Mouse (Mus musculus) CH12.LX (cell line): ENCODE measurements around the gene P4hb.

Source experiments
- BHLHE40 ChIP-seq: IDR thresholded peaks from 2 replicates; pipeline ENCODE4 v1.6.1; 2011; ENCODE audit warnings: mild to moderate bottlenecking, low read depth, low read length, improper control_type of control experiment
- CTCF ChIP-seq, 2 experiments: IDR thresholded peaks in 1 of 2; conservative IDR thresholded peaks in 1 of 2; 2 replicates each; pipeline ENCODE4 v1.5.1; 2011 to 2012; ENCODE audit warnings: low read depth in 2 of 2, low read length in 2 of 2, improper control_type of control experiment in 1 of 2, inconsistent platforms in 1 of 2, mild to moderate bottlenecking in 1 of 2, moderate library complexity in 1 of 2
- E2F4 ChIP-seq: IDR thresholded peaks from 2 replicates; pipeline ENCODE4 v1.6.1; 2011; ENCODE audit warnings: low read depth, low read length, improper control_type of control experiment; ENCODE audit not compliant: insufficient replicate concordance
- ELF1 ChIP-seq: IDR thresholded peaks from 2 replicates; pipeline ENCODE4 v1.6.1; 2014; ENCODE audit warnings: low read depth, mild to moderate bottlenecking, inconsistent platforms, low read length, improper control_type of control experiment
- ETS1 ChIP-seq: conservative IDR thresholded peaks from 2 replicates; pipeline ENCODE4 v1.6.1; 2012; ENCODE audit warnings: low read depth, mild to moderate bottlenecking, inconsistent platforms, low read length, improper control_type of control experiment, moderate library complexity
- JUN ChIP-seq: IDR thresholded peaks from 2 replicates; pipeline ENCODE4 v1.6.1; 2011; ENCODE audit warnings: low read depth, mild to moderate bottlenecking, low read length, improper control_type of control experiment, moderate library complexity; ENCODE audit not compliant: insufficient read depth
- MAFK ChIP-seq: IDR thresholded peaks from 2 replicates; pipeline ENCODE4 v1.6.1; 2011; ENCODE audit warnings: low read length, improper control_type of control experiment; ENCODE audit not compliant: insufficient replicate concordance
- NRF1 ChIP-seq: IDR thresholded peaks from 2 replicates; pipeline ENCODE4 v1.6.1; 2014; ENCODE audit warnings: low read depth, mild to moderate bottlenecking, inconsistent platforms, low read length, improper control_type of control experiment, moderate library complexity
- POLR2A ChIP-seq: IDR thresholded peaks from 2 replicates; pipeline ENCODE4 v1.6.1; 2011; ENCODE audit warnings: low read depth, mild to moderate bottlenecking, improper control_type of control experiment, low read length
- RCOR1 ChIP-seq: conservative IDR thresholded peaks from 2 replicates; pipeline ENCODE4 v1.6.1; 2012; ENCODE audit warnings: low read depth, mild to moderate bottlenecking, inconsistent platforms, low read length, improper control_type of control experiment
- SIN3A ChIP-seq: IDR thresholded peaks from 2 replicates; pipeline ENCODE4 v1.6.1; 2012; ENCODE audit warnings: low read length, improper control_type of control experiment, inconsistent platforms
- TCF12 ChIP-seq: IDR thresholded peaks from 2 replicates; pipeline ENCODE4 v1.6.1; 2014; ENCODE audit warnings: low read depth, mild to moderate bottlenecking, inconsistent platforms, low read length, improper control_type of control experiment
- ZKSCAN1 ChIP-seq: IDR thresholded peaks from 2 replicates; pipeline ENCODE4 v1.6.1; 2012; ENCODE audit warnings: low read depth, inconsistent platforms, low read length, improper control_type of control experiment, borderline replicate concordance

DNA sequence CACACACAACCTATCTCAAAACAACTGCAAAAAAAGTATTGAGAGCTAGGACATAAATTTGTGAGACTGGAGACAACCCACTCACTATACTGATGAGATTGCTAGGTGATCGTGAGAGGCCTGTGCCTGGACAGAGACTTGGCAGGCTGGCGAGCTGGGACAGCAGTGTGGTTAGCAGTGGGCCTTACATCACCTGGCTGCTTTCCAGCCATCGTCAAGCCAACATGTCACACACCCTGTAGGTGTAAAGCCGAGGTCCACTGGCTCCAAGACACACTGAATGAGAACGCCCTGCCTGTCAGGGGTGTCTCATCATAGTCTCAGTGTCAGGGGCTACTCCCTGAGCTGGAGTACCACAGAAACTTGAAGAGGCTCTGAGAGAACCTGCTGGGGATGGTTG is 20.3 kb downstream of the P4hb start:
- TF ChIP-seq MAFK = no peak
- no peak for TF ChIP-seq E2F4
- no peak for TF ChIP-seq CTCF (conservative IDR thresholded peaks at IDR 0.05 in 1 of 2, IDR thresholded peaks at IDR 0.05 in 1 of 2; ENCODE audit: low read depth in 2 of 2, low read length in 2 of 2)
- TF ChIP-seq JUN = no peak
- no peak for TF ChIP-seq SIN3A
- TF ChIP-seq POLR2A = no peak
- no peak for TF ChIP-seq ZKSCAN1
- no peak for TF ChIP-seq BHLHE40
- no peak for TF ChIP-seq NRF1
- TF ChIP-seq RCOR1 = no peak
- no peak for TF ChIP-seq TCF12
- TF ChIP-seq ETS1 = no peak
- TF ChIP-seq ELF1 = no peak
